Mouse (Mus musculus) neural tube, embryonic 11.5 days (tissue): ENCODE measurements at regions not wholly inside any gene's neighbourhood (a gene's known extent, or its start where the extent isn't known, plus 50 kb on each side); places are given as distances from the start of the nearest gene placed in this dataset.

Experiments used
- ATAC-seq: fragments of 200-750 bp; cut with Nextera tagmentation; 2 replicates; pipeline ENCODE4 v1.8.0; 2017; ENCODE audit warnings: moderate number of reproducible peaks, mild to moderate bottlenecking, moderate TSS enrichment, moderate library complexity; ENCODE audit not compliant: insufficient read depth, low FRiP score, low TSS enrichment
- DNase-seq: peaks from one replicate; pipeline ENCODE4 v3.0.0-alpha.2; 2015; ENCODE audit warnings: low spot score
- H3K27ac ChIP-seq: fragments of 300-500 bp; sonication (generic); 2 replicates; pipeline ENCODE4 v1.5.1; 2014; ENCODE audit warnings: low read depth, mild to moderate bottlenecking, low read length
- H3K27me3 ChIP-seq: fragments of 300-500 bp; sonication (generic); 2 replicates; pipeline ENCODE4 v1.6.1; 2014; ENCODE audit warnings: mild to moderate bottlenecking, low read length, mixed read lengths; ENCODE audit not compliant: control insufficient read depth, insufficient read depth
- H3K36me3 ChIP-seq: fragments of 300-500 bp; sonication (generic); 2 replicates; pipeline ENCODE4 v1.6.1; 2014; ENCODE audit warnings: mild to moderate bottlenecking, low read length, moderate library complexity, mixed read lengths; ENCODE audit not compliant: control insufficient read depth, insufficient read depth
- H3K4me1 ChIP-seq: fragments of 300-500 bp; sonication (generic); 2 replicates; pipeline ENCODE4 v1.6.1; 2014; ENCODE audit warnings: low read length, mixed read lengths; ENCODE audit not compliant: control insufficient read depth, insufficient read depth
- H3K4me2 ChIP-seq: fragments of 300-500 bp; sonication (generic); 2 replicates; pipeline ENCODE4 v1.6.1; 2014; ENCODE audit warnings: low read depth, mild to moderate bottlenecking, moderate library complexity
- H3K4me3 ChIP-seq: fragments of 300-500 bp; sonication (generic); 2 replicates; pipeline ENCODE4 v1.5.1; 2014; ENCODE audit warnings: low read depth, low read length
- H3K9ac ChIP-seq: fragments of 300-500 bp; sonication (generic); 2 replicates; pipeline ENCODE4 v1.6.1; 2014; ENCODE audit warnings: mild to moderate bottlenecking, low read length
- H3K9me3 ChIP-seq: fragments of 300-500 bp; sonication (generic); 2 replicates; pipeline ENCODE4 v1.6.1; 2016; ENCODE audit warnings: low read length; ENCODE audit not compliant: control insufficient read depth
- WGBS: fragments of 180-500 bp; shearing (Covaris S2); extraction: QIAGEN DNeasy Blood & Tissue Kit; methylation state at CpG from one replicate; pipeline ENCODE4 v1.1.7; 2014; 5-methylcytosine and 5-hydroxymethylcytosine counted together

DNA sequence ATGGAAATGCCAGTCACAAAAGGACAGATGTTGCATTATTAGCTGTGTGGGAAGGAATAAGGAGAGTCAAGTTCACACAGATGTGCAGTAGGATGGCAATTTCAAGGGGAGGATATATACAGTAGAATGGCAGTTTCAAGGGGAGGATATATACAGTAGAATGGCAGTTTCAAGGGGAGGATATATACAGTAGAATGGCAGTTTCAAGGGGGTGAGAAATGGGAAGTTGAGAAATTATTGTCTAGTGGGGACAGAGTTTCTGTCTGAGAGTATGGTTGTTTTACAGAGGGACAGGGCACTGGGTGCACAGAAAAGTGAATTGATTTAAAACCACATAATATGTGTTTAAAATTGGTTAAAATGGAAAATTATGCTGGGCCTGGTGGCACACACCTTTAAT is 54.8 kb upstream of the Scel start:
- DNase-seq (no peak), ATAC-seq (no peak)
- no peaks in the 10 kb centered on the region for H3K27me3 ChIP-seq
- H3K4me3 ChIP-seq, result no peak overlapping the region
- no peak overlapping the region for H3K4me2 ChIP-seq
- no peaks in the 10 kb centered on the region for H3K9me3 ChIP-seq
- no peaks in the 10 kb centered on the region for H3K4me1 ChIP-seq
- no peak overlapping the region for H3K27ac ChIP-seq
- no peaks in the 10 kb centered on the region for H3K36me3 ChIP-seq
- no peak overlapping the region for H3K9ac ChIP-seq

GRCm38 (mm10) chr14:103456106-103456505 is 57.0 kb upstream of the Scel start:
- Histone ChIP-seq H3K4me3 (no peak overlapping the region), H3K27ac (no peak overlapping the region), H3K4me1 (no peaks in the 10 kb centered on the region), H3K36me3 (no peaks in the 10 kb centered on the region), H3K9ac (no peak overlapping the region), H3K27me3 (no peaks in the 10 kb centered on the region), H3K4me2 (no peak overlapping the region), H3K9me3 (no peaks in the 10 kb centered on the region)
- no peak for ATAC-seq
- WGBS, result 93% methylated on average over 1 of the region's 1 CpGs
- no peak for DNase-seq

DNA sequence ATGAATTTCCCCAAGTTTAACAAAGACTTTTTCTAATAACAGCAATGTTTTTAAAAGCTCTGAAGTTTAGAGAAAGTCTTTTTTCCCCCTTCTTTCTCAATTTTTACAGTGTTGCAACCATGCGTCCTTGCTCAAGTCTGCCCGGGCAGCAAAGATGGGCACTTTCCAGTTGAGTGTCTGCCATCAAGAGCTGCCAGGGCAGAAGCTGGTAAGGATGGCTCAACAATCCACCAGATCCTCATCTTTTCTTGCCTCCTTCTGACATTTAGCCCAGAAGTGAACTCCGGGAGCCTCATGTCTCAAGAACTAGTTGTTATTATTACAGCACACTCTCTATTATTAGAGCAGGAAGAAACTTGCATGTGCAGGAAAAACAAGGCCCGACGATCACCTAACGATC is 62.4 kb upstream of the Scel start:
- Histone ChIP-seq H3K27ac (no peak overlapping the region), H3K4me1 (no peaks in the 10 kb centered on the region), H3K27me3 (no peaks in the 10 kb centered on the region), H3K4me3 (no peak overlapping the region), H3K36me3 (no peaks in the 10 kb centered on the region), H3K4me2 (no peak overlapping the region), H3K9ac (no peak overlapping the region), H3K9me3 (no peaks in the 10 kb centered on the region)
- 97% methylated on average over 6 of the region's 6 CpGs for WGBS
- DNase-seq (no peak), ATAC-seq (no peak)

DNA sequence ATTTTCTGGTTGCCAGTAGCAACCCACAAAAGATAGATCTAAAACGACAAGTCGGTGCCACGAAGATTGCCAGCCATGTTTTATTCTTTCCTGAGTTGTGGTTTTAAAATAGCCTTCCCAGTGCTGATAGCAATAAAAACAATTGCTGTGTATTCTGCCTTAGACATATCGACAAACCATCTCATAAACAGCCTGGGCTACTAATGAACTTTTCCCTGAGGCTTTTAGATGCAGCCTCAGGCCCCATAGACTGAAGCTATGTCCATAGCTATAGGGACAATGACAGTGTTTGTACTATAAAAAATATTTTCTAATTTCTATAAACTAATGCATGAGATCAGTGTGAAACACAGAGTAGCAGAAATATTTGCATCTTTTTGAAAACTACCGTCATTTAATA is 63.7 kb upstream of the Scel start:
- 77% methylated on average over 5 of the region's 5 CpGs for WGBS
- Histone ChIP-seq H3K9me3 (no peaks in the 10 kb centered on the region), H3K27ac (no peak overlapping the region), H3K9ac (no peak overlapping the region), H3K4me1 (no peaks in the 10 kb centered on the region), H3K27me3 (no peaks in the 10 kb centered on the region), H3K4me2 (no peak overlapping the region), H3K36me3 (no peaks in the 10 kb centered on the region), H3K4me3 (no peak overlapping the region)
- ATAC-seq, result no peak
- DNase-seq, result no peak

GRCm38 (mm10) chr14:103449033-103449432 is 64.1 kb upstream of the Scel start:
- Histone ChIP-seq H3K36me3 (no peaks in the 10 kb centered on the region), H3K27ac (no peak overlapping the region), H3K4me3 (no peak overlapping the region), H3K4me2 (no peak overlapping the region), H3K9ac (no peak overlapping the region), H3K4me1 (no peaks in the 10 kb centered on the region), H3K27me3 (no peaks in the 10 kb centered on the region), H3K9me3 (no peaks in the 10 kb centered on the region)
- peak; percentile 57; the same call in 1 of the 2 replicates for ATAC-seq
- no peak for DNase-seq
- WGBS, result 66% methylated on average over 7 of the region's 7 CpGs

GRCm38 (mm10) chr14:103446671-103447070 is 66.5 kb upstream of the Scel start:
- no peak for DNase-seq
- Histone ChIP-seq H3K4me1 (no peaks in the 10 kb centered on the region), H3K4me2 (no peak overlapping the region), H3K9ac (no peak overlapping the region), H3K27me3 (no peaks in the 10 kb centered on the region), H3K36me3 (no peaks in the 10 kb centered on the region), H3K27ac (no peak overlapping the region), H3K9me3 (no peaks in the 10 kb centered on the region), H3K4me3 (no peak overlapping the region)
- no peak for ATAC-seq
- 54% methylated on average over 2 of the region's 2 CpGs for WGBS

DNA sequence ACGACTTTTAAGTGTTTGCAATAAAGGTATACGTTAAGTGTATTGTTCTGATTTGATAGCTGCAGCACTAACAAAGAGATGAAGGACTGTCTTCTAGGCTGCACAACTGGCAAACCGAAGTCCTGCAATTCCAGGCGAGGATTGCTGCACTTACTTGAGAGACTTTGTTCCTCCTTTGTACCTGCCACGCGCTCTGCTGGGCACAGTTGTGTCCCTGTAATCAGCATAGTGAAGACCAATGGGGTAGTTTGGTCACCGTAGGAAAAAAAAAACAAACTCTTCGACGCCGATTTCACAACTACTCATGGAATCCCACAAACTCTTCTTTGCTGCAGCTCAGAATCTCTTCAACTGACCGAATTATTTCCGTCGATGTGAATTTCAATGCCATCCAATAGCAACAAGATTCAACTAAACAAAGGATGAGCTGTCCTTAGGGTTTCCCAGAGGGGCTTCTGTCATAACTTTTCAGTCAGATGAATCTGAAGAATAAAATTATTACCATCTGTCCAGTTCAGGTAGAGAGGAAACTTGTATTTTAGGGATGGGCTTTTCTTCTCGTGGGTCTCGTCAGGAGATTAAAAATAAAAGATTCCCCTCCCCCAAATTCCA is 71.6 kb upstream of the Scel start:
- no peak for DNase-seq
- no peaks in the 10 kb centered on the region for H3K4me1 ChIP-seq
- no peak overlapping the region for H3K9ac ChIP-seq
- no peaks in the 10 kb centered on the region for H3K9me3 ChIP-seq
- H3K4me3 ChIP-seq, result no peak overlapping the region
- no peaks in the 10 kb centered on the region for H3K36me3 ChIP-seq
- WGBS, result 78% methylated on average over 15 of the region's 15 CpGs
- ATAC-seq, result no peak
- H3K27ac ChIP-seq, result no peak overlapping the region
- no peaks in the 10 kb centered on the region for H3K27me3 ChIP-seq
- no peak overlapping the region for H3K4me2 ChIP-seq

GRCm38 (mm10) chr14:103440243-103440642 is 72.9 kb upstream of the Scel start:
- no peak for DNase-seq
- Histone ChIP-seq H3K27ac (no peak overlapping the region), H3K27me3 (no peaks in the 10 kb centered on the region), H3K4me3 (no peak overlapping the region), H3K9me3 (no peaks in the 10 kb centered on the region), H3K36me3 (no peaks in the 10 kb centered on the region), H3K9ac (no peak overlapping the region), H3K4me2 (no peak overlapping the region), H3K4me1 (no peaks in the 10 kb centered on the region)
- ATAC-seq, result no peak
- 80% methylated on average over 8 of the region's 8 CpGs for WGBS

GRCm38 (mm10) chr14:103434218-103434617 is 78.9 kb upstream of the Scel start:
- ATAC-seq (no peak), DNase-seq (no peak)
- H3K27ac ChIP-seq, result no peak overlapping the region
- H3K27me3 ChIP-seq, result no peaks in the 10 kb centered on the region
- H3K9ac ChIP-seq, result no peak overlapping the region
- H3K4me3 ChIP-seq, result no peak overlapping the region
- 73% methylated on average over 4 of the region's 4 CpGs for WGBS
- no peaks in the 10 kb centered on the region for H3K9me3 ChIP-seq
- no peaks in the 10 kb centered on the region for H3K36me3 ChIP-seq
- no peaks in the 10 kb centered on the region for H3K4me1 ChIP-seq
- no peak overlapping the region for H3K4me2 ChIP-seq
